Mouse (Mus musculus) brain, embryonic 14.5 days (tissue): ENCODE measurements around the gene Ints11.

ENCODE experiments used
- CTCF ChIP-seq: fragments of 200-500 bp; IDR thresholded peaks from 2 replicates; pipeline ENCODE4 v1.5.1; 2012; ENCODE audit warnings: inconsistent platforms, mild to moderate bottlenecking, moderate library complexity, borderline replicate concordance; ENCODE audit not compliant: insufficient read depth, insufficient read length; ENCODE audit errors: extremely low read depth
- POLR2A ChIP-seq: fragments of 200-500 bp; IDR thresholded peaks from 2 replicates; pipeline ENCODE4 v1.6.1; 2012; ENCODE audit warnings: mild to moderate bottlenecking, inconsistent platforms, borderline replicate concordance; ENCODE audit not compliant: poor library complexity, insufficient read depth, insufficient read length, severe bottlenecking; ENCODE audit errors: extremely low read depth

DNA sequence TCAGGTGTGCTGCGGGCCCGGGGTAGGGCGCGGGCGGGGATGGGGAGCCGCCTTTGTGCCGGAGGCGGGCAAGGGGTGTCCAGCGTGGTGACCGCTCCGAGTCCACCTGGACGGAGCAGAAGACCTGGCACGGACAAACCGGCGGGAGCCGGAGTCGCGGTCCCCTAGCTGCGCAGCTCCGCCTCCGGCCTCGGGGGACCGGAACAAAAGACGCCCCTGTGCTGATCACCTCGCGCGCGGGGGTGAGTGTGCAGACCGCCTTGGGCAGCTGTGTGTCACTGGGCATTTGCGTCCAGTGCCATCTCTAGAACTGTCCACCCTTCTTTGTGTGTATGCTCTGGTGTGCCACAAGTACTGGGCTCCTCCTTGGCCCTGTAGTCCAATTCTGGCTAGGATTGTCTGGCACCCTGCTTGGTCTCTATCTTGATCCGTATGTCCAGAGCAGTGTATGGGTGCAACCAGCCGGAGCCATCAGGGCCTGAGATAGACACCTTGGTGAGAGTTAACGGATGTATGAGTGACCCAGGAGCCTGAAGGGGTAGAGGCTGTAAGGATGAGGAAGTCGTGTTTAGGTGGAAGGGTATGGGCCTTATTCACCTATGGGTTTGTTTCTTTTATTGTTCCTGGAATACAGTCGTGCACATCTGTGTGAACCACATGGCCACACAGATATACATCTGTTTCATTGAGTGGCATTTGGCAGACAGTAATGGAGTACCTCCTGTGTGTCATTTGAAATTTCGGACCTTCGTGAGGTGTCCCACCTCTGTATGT lies 23.3 kb downstream of the Ints11 start:
- TF ChIP-seq POLR2A (no peak), CTCF (no peak)
